Mouse (Mus musculus) hindbrain, embryonic 14.5 days (tissue): ENCODE data around the gene Serpine1. TPM values are rescaled to one million over a fixed set of nuclear protein-coding genes. Genes with fewer than 3 reads are reported as not detected.

Experiments used
- ATAC-seq: fragments of 200-750 bp; cut with Nextera tagmentation; 2 replicates; pipeline ENCODE4 v1.8.0; 2017; ENCODE audit warnings: moderate number of reproducible peaks, mild to moderate bottlenecking, moderate TSS enrichment, moderate library complexity; ENCODE audit not compliant: low FRiP score
- DNase-seq: peaks from one replicate; pipeline ENCODE4 v3.0.0-alpha.2; 2015; ENCODE audit warnings: low spot score
- H3K27ac ChIP-seq: fragments of 300-500 bp; sonication (generic); 2 replicates; pipeline ENCODE4 v1.5.1; 2014; ENCODE audit warnings: mild to moderate bottlenecking, moderate library complexity
- H3K27me3 ChIP-seq: fragments of 300-500 bp; sonication (generic); 2 replicates; pipeline ENCODE4 v1.6.1; 2014; ENCODE audit warnings: mild to moderate bottlenecking, low read length, mixed read lengths; ENCODE audit not compliant: control insufficient read depth, insufficient read depth
- H3K36me3 ChIP-seq: fragments of 300-500 bp; sonication (generic); replicated peaks from 2 replicates; pipeline ENCODE4 v1.6.1; 2014; ENCODE audit not compliant: control insufficient read depth, insufficient read depth
- H3K4me1 ChIP-seq: fragments of 300-500 bp; sonication (generic); replicated peaks from 2 replicates; pipeline ENCODE4 v1.6.1; 2014; ENCODE audit warnings: antibody characterized with exemption, low read length, mixed read lengths; ENCODE audit not compliant: control insufficient read depth, insufficient read depth
- H3K4me2 ChIP-seq: fragments of 300-500 bp; sonication (generic); replicated peaks from 2 replicates; pipeline ENCODE4 v1.6.1; 2014; ENCODE audit warnings: mild to moderate bottlenecking, moderate library complexity
- H3K4me3 ChIP-seq: fragments of 300-500 bp; sonication (generic); replicated peaks from 2 replicates; pipeline ENCODE4 v1.5.1; 2014; ENCODE audit warnings: mild to moderate bottlenecking, low read length
- H3K9ac ChIP-seq: fragments of 300-500 bp; sonication (generic); 2 replicates; pipeline ENCODE4 v1.6.1; 2014
- H3K9me3 ChIP-seq: fragments of 300-500 bp; sonication (generic); 2 replicates; pipeline ENCODE4 v1.6.1; 2016; ENCODE audit warnings: low read length; ENCODE audit not compliant: control insufficient read depth
- WGBS: fragments of 180-500 bp; shearing (Covaris S2); extraction: QIAGEN DNeasy Blood & Tissue Kit; methylation state at CpG from one replicate; pipeline ENCODE4 v1.1.7; 2014; 5-methylcytosine and 5-hydroxymethylcytosine counted together
- polyA plus RNA-seq: library from polyadenylated mRNA; unstranded; fragments of >200 nt; fragmentation: Nextera tagmentation; extraction: Ambion mirVana; gene quantifications from 2 replicates; pipeline ENCODE4 v1.2.1, GENCODE M21; 2014

Serpine1 gene
- polyA plus RNA-seq, 1 experiment from 2014 or later, result 0.25 TPM

GRCm38 (mm10) chr5:137032033-137032421, 40.0 kb downstream of the Serpine1 start:
- peaks cover 17% of the 10 kb centered on the region for H3K4me1 ChIP-seq
- H3K9ac ChIP-seq, result peak overlapping the region; percentile 65
- ATAC-seq, result no peak
- under 1% methylated on average over 30 of the region's 33 CpGs for WGBS
- 0 out of 2 replicates have a peak overlapping the region, but pooled peaks have one; percentile 5 for H3K27ac ChIP-seq
- H3K4me3 ChIP-seq, result peak overlapping the region; percentile 60
- peak overlapping the region; percentile 100 for H3K4me2 ChIP-seq
- H3K36me3 ChIP-seq, result peaks cover 20% of the 10 kb centered on the region
- H3K9me3 ChIP-seq, result no peaks in the 10 kb centered on the region
- no peak for DNase-seq
- H3K27me3 ChIP-seq, result peaks cover 43% of the 10 kb centered on the region

GRCm38 (mm10) chr5:137031076-137032032, 40.7 kb downstream of the Serpine1 start:
- ATAC-seq (no peak), DNase-seq (no peak)
- Histone ChIP-seq H3K27me3 (peaks cover 50% of the 10 kb centered on the region), H3K4me2 (peak overlapping the region; percentile 100), H3K4me1 (peaks cover 17% of the 10 kb centered on the region), H3K27ac (no peak overlapping the region), H3K36me3 (peaks cover 13% of the 10 kb centered on the region), H3K4me3 (peak overlapping the region; percentile 60), H3K9me3 (no peaks in the 10 kb centered on the region), H3K9ac (peak overlapping the region; percentile 65)
- WGBS, result under 1% methylated on average over 78 of the region's 78 CpGs

- ATAC-seq, result no peak; the same call in 1 of the 2 replicates
- Histone ChIP-seq H3K4me1 (peaks cover 17% of the 10 kb centered on the region), H3K9me3 (no peaks in the 10 kb centered on the region), H3K4me3 (peak overlapping the region; percentile 60), H3K9ac (peak overlapping the region; percentile 65), H3K4me2 (peak overlapping the region; percentile 100), H3K27ac (no peak overlapping the region), H3K27me3 (peaks cover 59% of the 10 kb centered on the region), H3K36me3 (peaks cover 4% of the 10 kb centered on the region; the same call in 1 of the 2 replicates)
- 9% methylated on average over 22 of the region's 22 CpGs for WGBS
- no peak for DNase-seq
Observed at GRCm38 (mm10) chr5:137030416-137030810, 41.7 kb downstream of the Serpine1 start.

- Histone ChIP-seq H3K27ac (no peak overlapping the region), H3K27me3 (peaks cover 64% of the 10 kb centered on the region)
Observed at GRCm38 (mm10) chr5:137029643-137030415, 42.2 kb downstream of the Serpine1 start.

GRCm38 (mm10) chr5:137029273-137029585, 42.8 kb downstream of the Serpine1 start:
- no peaks in the 10 kb centered on the region for H3K36me3 ChIP-seq
- DNase-seq (no peak), ATAC-seq (no peak)
- H3K4me2 ChIP-seq, result peak overlapping the region; percentile 100
- peaks cover 21% of the 10 kb centered on the region for H3K4me1 ChIP-seq
- H3K9ac ChIP-seq, result peak overlapping the region; percentile 54
- H3K4me3 ChIP-seq, result peak overlapping the region; percentile 60
- peaks cover 68% of the 10 kb centered on the region for H3K27me3 ChIP-seq
- 0% methylated on average over 8 of the region's 8 CpGs for WGBS
- H3K9me3 ChIP-seq, result no peaks in the 10 kb centered on the region
- no peak overlapping the region for H3K27ac ChIP-seq

More at GRCm38 (mm10) chr5:137029643-137030415, 42.2 kb downstream of the Serpine1 start:
- Histone ChIP-seq H3K9me3 (no peaks in the 10 kb centered on the region), H3K4me3 (peak overlapping the region; percentile 60), H3K4me1 (peaks cover 21% of the 10 kb centered on the region), H3K9ac (peak overlapping the region; percentile 65), H3K36me3 (no peaks in the 10 kb centered on the region; the same call in 1 of the 2 replicates), H3K4me2 (peak overlapping the region; percentile 100)
- DNase-seq (peak; percentile 98), ATAC-seq (peak; percentile 88)
- WGBS, result under 1% methylated on average over 52 of the region's 52 CpGs

- H3K4me2 ChIP-seq, result peak overlapping the region; percentile 100
- ATAC-seq, result no peak
- H3K9ac ChIP-seq, result no peak overlapping the region
- peaks cover 74% of the 10 kb centered on the region for H3K27me3 ChIP-seq
- H3K36me3 ChIP-seq, result no peaks in the 10 kb centered on the region
- no peak for DNase-seq
- peaks cover 21% of the 10 kb centered on the region for H3K4me1 ChIP-seq
- no peaks in the 10 kb centered on the region for H3K9me3 ChIP-seq
- H3K4me3 ChIP-seq, result peak overlapping the region; percentile 60
- WGBS, result 6% methylated on average over 28 of the region's 29 CpGs
- no peak overlapping the region for H3K27ac ChIP-seq
Observed at GRCm38 (mm10) chr5:137028561-137029272, 43.4 kb downstream of the Serpine1 start.

- Histone ChIP-seq H3K9ac (no peak within 1 kb of the TSS), H3K4me3 (peak within 1 kb of the TSS; percentile 23), H3K4me1 (peaks cover 14% of the 10 kb centered on the region), H3K36me3 (no peaks in the 10 kb centered on the region), H3K27ac (no peak within 1 kb of the TSS), H3K4me2 (peak within 1 kb of the TSS; percentile 46), H3K9me3 (no peaks in the 10 kb centered on the region), H3K27me3 (peaks cover 67% of the 10 kb centered on the region)
- ATAC-seq (no peak), DNase-seq (no peak)
- WGBS, result 34% methylated on average over 4 of the region's 4 CpGs
Observed at GRCm38 (mm10) chr5:137026092-137026491, 46.0 kb downstream of the Serpine1 start, which contains the start of gene Vgf. Gene Vgf, plus strand, starts transcription at chr5:137026392.

- Histone ChIP-seq H3K9me3 (no peaks in the 10 kb centered on the region), H3K27ac (no peak overlapping the region), H3K4me3 (peak overlapping the region; percentile 23), H3K9ac (no peak overlapping the region), H3K36me3 (no peaks in the 10 kb centered on the region), H3K4me1 (peaks cover 5% of the 10 kb centered on the region; the same call in 1 of the 2 replicates), H3K4me2 (peak overlapping the region; percentile 46), H3K27me3 (peaks cover 58% of the 10 kb centered on the region)
- ATAC-seq (no peak), DNase-seq (peak; percentile 87)
- under 1% methylated on average over 23 of the region's 23 CpGs for WGBS
Observed at GRCm38 (mm10) chr5:137025132-137025531, 46.9 kb downstream of the Serpine1 start.
